Mouse (Mus musculus) heart, adult 2 months (tissue): Measurements from ENCODE around the gene Faap20. TPM values are rescaled to one million over a fixed set of nuclear protein-coding genes. Genes with fewer than 3 reads are reported as not detected.

Experiments used
- DNase-seq, 2 experiments: peaks; one replicate each; pipeline ENCODE4 v3.0.0; 2021
- H3K27ac ChIP-seq: fragments of 200-600 bp; 2 replicates; pipeline ENCODE4 v1.8.1; 2022
- H3K27me3 ChIP-seq: fragments of 200-500 bp; 2 replicates; pipeline ENCODE4 v1.6.1; 2012; ENCODE audit warnings: mild to moderate bottlenecking, low read length, inconsistent platforms, mixed read lengths; ENCODE audit not compliant: control insufficient read depth, insufficient read depth
- H3K36me3 ChIP-seq: fragments of 200-500 bp; 2 replicates; pipeline ENCODE4 v1.6.1; 2012; ENCODE audit warnings: low read length, inconsistent platforms; ENCODE audit not compliant: control insufficient read depth, insufficient read depth
- H3K4me1 ChIP-seq: fragments of 200-500 bp; 2 replicates; pipeline ENCODE4 v1.6.1; 2011; ENCODE audit warnings: low read length; ENCODE audit not compliant: control insufficient read depth, insufficient read depth
- H3K4me3 ChIP-seq: fragments of 200-600 bp; 2 replicates; pipeline ENCODE4 v1.8.1; 2022
- H3K79me2 ChIP-seq: fragments of 200-500 bp; replicated peaks from 2 replicates; pipeline ENCODE4 v1.6.1; 2012; ENCODE audit warnings: mild to moderate bottlenecking, inconsistent platforms, low read length, moderate library complexity, mixed read lengths; ENCODE audit not compliant: control insufficient read depth, insufficient read depth
- H3K9ac ChIP-seq: fragments of 200-500 bp; 2 replicates; pipeline ENCODE4 v1.6.1; 2012; ENCODE audit warnings: low read depth, mild to moderate bottlenecking, control low read depth, inconsistent platforms, low read length, mixed read lengths
- CTCF ChIP-seq: fragments of 200-600 bp; IDR thresholded peaks from 2 replicates; pipeline ENCODE4 v1.8.1; 2022; ENCODE audit warnings: antibody characterized with exemption, mild to moderate bottlenecking, moderate library complexity
- EP300 ChIP-seq: fragments of 200-500 bp; IDR thresholded peaks from 2 replicates; pipeline ENCODE4 v1.6.1; 2011; ENCODE audit warnings: low read depth, low read length, control low read depth; ENCODE audit not compliant: insufficient read depth
- POLR2A ChIP-seq: fragments of 200-500 bp; IDR thresholded peaks from 2 replicates; pipeline ENCODE4 v1.6.1; 2011; ENCODE audit warnings: mild to moderate bottlenecking, low read depth, low read length, control low read depth; ENCODE audit not compliant: insufficient read depth
- WGBS: fragments of 180-500 bp; shearing (Covaris S2); methylation state at CpG from one replicate; pipeline ENCODE4 v1.1.7; 2018; 5-methylcytosine and 5-hydroxymethylcytosine counted together
- intact Hi-C: fragments of 180-260 bp; cut with DNase I; formaldehyde crosslinking; loops from one replicate; pipeline ENCODE4 v1.15.1; 2025
- polyA plus RNA-seq: library from polyadenylated mRNA; depleted of rRNA; stranded (reverse); fragments of >200 nt; gene quantifications from 2 replicates; pipeline ENCODE4 v1.2.3, GENCODE M21; 2012
- total RNA-seq, 2 experiments: library from RNA; stranded (reverse); gene quantifications; 2 replicates each; pipeline ENCODE4 v1.2.3; 2021

Faap20 gene
- total and polyA plus RNA-seq, 3 experiments = 14.4 to 26.7 (median 16.7) TPM

- Histone ChIP-seq H3K36me3 (no peaks in the 10 kb centered on the region), H3K79me2 (no peaks in the 10 kb centered on the region), H3K27ac (no peak overlapping the region), H3K4me3 (no peak overlapping the region), H3K27me3 (no peaks in the 10 kb centered on the region), H3K4me1 (peaks cover 4% of the 10 kb centered on the region), H3K9ac (no peak overlapping the region)
- intact Hi-C loops = no loop called here
- TF ChIP-seq EP300 (no peak), CTCF (no peak), POLR2A (no peak)
- DNase-seq = no peak
- WGBS = 71% methylated on average over 3 of the region's 3 CpGs
Measured at GRCm38 (mm10) chr4:155264521-155265321, 15.1 kb downstream of the Faap20 start.

GRCm38 (mm10) chr4:155267047-155267543, 17.5 kb downstream of the Faap20 start:
- Histone ChIP-seq H3K9ac (no peak overlapping the region), H3K4me1 (peaks cover 4% of the 10 kb centered on the region), H3K27ac (no peak overlapping the region), H3K27me3 (no peaks in the 10 kb centered on the region), H3K36me3 (no peaks in the 10 kb centered on the region), H3K4me3 (no peak overlapping the region), H3K79me2 (no peaks in the 10 kb centered on the region)
- no peak for TF ChIP-seq EP300
- intact Hi-C loops = no loop called here
- 51% methylated on average over 7 of the region's 7 CpGs for WGBS
- DNase-seq = no peak

GRCm38 (mm10) chr4:155267639-155268175, 18.1 kb downstream of the Faap20 start:
- Histone ChIP-seq H3K27ac (no peak overlapping the region), H3K4me1 (peaks cover 4% of the 10 kb centered on the region), H3K79me2 (no peaks in the 10 kb centered on the region), H3K4me3 (no peak overlapping the region), H3K9ac (no peak overlapping the region), H3K27me3 (no peaks in the 10 kb centered on the region), H3K36me3 (no peaks in the 10 kb centered on the region)
- intact Hi-C loops = loop anchor here (1.0 kb wide), 1 partner anchor 41 kb away; no protein-coding TSS in a partner anchor
- DNase-seq = peak; percentile 26 to 27
- TF ChIP-seq CTCF (no peak), EP300 (no peak), POLR2A (no peak)
- WGBS = 36% methylated on average over 12 of the region's 12 CpGs

- intact Hi-C loops = loop anchor here (1.0 kb wide), 1 partner anchor 40 kb away; no protein-coding TSS in a partner anchor
- Histone ChIP-seq H3K79me2 (no peaks in the 10 kb centered on the region), H3K4me3 (no peak overlapping the region), H3K36me3 (no peaks in the 10 kb centered on the region), H3K9ac (no peak overlapping the region), H3K4me1 (peaks cover 4% of the 10 kb centered on the region), H3K27me3 (no peaks in the 10 kb centered on the region), H3K27ac (no peak overlapping the region)
- peak; percentile 64 to 78 for DNase-seq
- WGBS = 18% methylated on average over 5 of the region's 5 CpGs
- TF ChIP-seq CTCF (peak; percentile 79), POLR2A (no peak), EP300 (no peak)
Measured at GRCm38 (mm10) chr4:155268382-155268781, 18.8 kb downstream of the Faap20 start.

- TF ChIP-seq POLR2A (no peak), CTCF (no peak), EP300 (no peak)
- intact Hi-C loops = no loop called here
Measured at GRCm38 (mm10) chr4:155274451-155274850, 24.8 kb downstream of the Faap20 start.

GRCm38 (mm10) chr4:155274851-155275250, 25.2 kb downstream of the Faap20 start:
- intact Hi-C loops = no loop called here
- WGBS = 58% methylated on average over 3 of the region's 3 CpGs
- Histone ChIP-seq H3K4me1 (no peaks in the 10 kb centered on the region), H3K9ac (no peak overlapping the region), H3K4me3 (no peak overlapping the region), H3K79me2 (no peaks in the 10 kb centered on the region), H3K27me3 (no peaks in the 10 kb centered on the region), H3K36me3 (no peaks in the 10 kb centered on the region), H3K27ac (no peak overlapping the region)
- TF ChIP-seq POLR2A (no peak), CTCF (no peak), EP300 (no peak)
- no peak for DNase-seq

More at GRCm38 (mm10) chr4:155274451-155274850, 24.8 kb downstream of the Faap20 start:
- Histone ChIP-seq H3K27ac (no peak overlapping the region), H3K79me2 (no peaks in the 10 kb centered on the region), H3K4me3 (no peak overlapping the region), H3K4me1 (no peaks in the 10 kb centered on the region), H3K27me3 (no peaks in the 10 kb centered on the region), H3K36me3 (no peaks in the 10 kb centered on the region), H3K9ac (no peak overlapping the region)
- WGBS = 53% methylated on average over 5 of the region's 5 CpGs
- DNase-seq = no peak
